Mouse (Mus musculus): ENCODE data around the gene Ccdc88b. TPM values are rescaled to one million over a fixed set of nuclear protein-coding genes. Genes with fewer than 3 reads are reported as not detected.

Ccdc88b gene
- polyA plus RNA-seq, 1 experiment from 2014 or later, result 0.42 TPM

- H3K4me1 ChIP-seq (replicated peaks; ENCODE audit: control insufficient read depth, insufficient read depth, low read length), result no peaks in the 10 kb centered on the region
- ATAC-seq (ENCODE audit: low FRiP score), result no peak
- WGBS, result 92% methylated on average over 14 of the region's 14 CpGs
- H3K4me3 ChIP-seq (ENCODE audit: low read depth, low read length), result no peak overlapping the region
- H3K36me3 ChIP-seq (ENCODE audit: control insufficient read depth, insufficient read depth, low read length), result no peaks in the 10 kb centered on the region
- H3K9me3 ChIP-seq (ENCODE audit: control insufficient read depth, low read length), result no peaks in the 10 kb centered on the region
- H3K27me3 ChIP-seq (ENCODE audit: control insufficient read depth, insufficient read depth, low read length), result no peaks in the 10 kb centered on the region
- no peak overlapping the region for H3K4me2 ChIP-seq (replicated peaks; ENCODE audit: low read depth, low read length)
- H3K9ac ChIP-seq (ENCODE audit: low read depth, low read length), result no peak overlapping the region
- H3K27ac ChIP-seq (ENCODE audit: low read depth, low read length), result no peak overlapping the region
- DNase-seq (ENCODE audit: low spot score), result no peak
These were observed 35.9 kb upstream of the Ccdc88b start for GRCm38 (mm10) chr19:6893731-6894451.

- DNase-seq (ENCODE audit: low spot score) (no peak), ATAC-seq (ENCODE audit: low FRiP score) (no peak)
- Histone ChIP-seq H3K4me3 (ENCODE audit: low read depth, low read length) (no peak overlapping the region), H3K4me2 (replicated peaks; ENCODE audit: low read depth, low read length) (no peak overlapping the region), H3K9me3 (ENCODE audit: control insufficient read depth, low read length) (no peaks in the 10 kb centered on the region), H3K27ac (ENCODE audit: low read depth, low read length) (no peak overlapping the region), H3K9ac (ENCODE audit: low read depth, low read length) (no peak overlapping the region), H3K4me1 (replicated peaks; ENCODE audit: control insufficient read depth, insufficient read depth, low read length) (no peaks in the 10 kb centered on the region), H3K36me3 (ENCODE audit: control insufficient read depth, insufficient read depth, low read length) (no peaks in the 10 kb centered on the region), H3K27me3 (ENCODE audit: control insufficient read depth, insufficient read depth, low read length) (no peaks in the 10 kb centered on the region)
- WGBS, result 70% methylated on average over 4 of the region's 4 CpGs
These were observed 34.5 kb upstream of the Ccdc88b start for GRCm38 (mm10) chr19:6892512-6892911.

- H3K9me3 ChIP-seq (ENCODE audit: control insufficient read depth, low read length), result 0 out of 2 replicates have a peak, but pooled peaks cover 3% of the 10 kb centered on the region
- ATAC-seq (ENCODE audit: low FRiP score), result no peak
- H3K27ac ChIP-seq (ENCODE audit: low read depth, low read length), result no peak overlapping the region
- no peak overlapping the region for H3K4me2 ChIP-seq (replicated peaks; ENCODE audit: low read depth, low read length)
- H3K4me3 ChIP-seq (ENCODE audit: low read depth, low read length), result no peak overlapping the region
- no peaks in the 10 kb centered on the region for H3K36me3 ChIP-seq (ENCODE audit: control insufficient read depth, insufficient read depth, low read length)
- 84% methylated on average over 4 of the region's 4 CpGs for WGBS
- no peaks in the 10 kb centered on the region for H3K27me3 ChIP-seq (ENCODE audit: control insufficient read depth, insufficient read depth, low read length)
- no peaks in the 10 kb centered on the region for H3K4me1 ChIP-seq (replicated peaks; ENCODE audit: control insufficient read depth, insufficient read depth, low read length)
- no peak for DNase-seq (ENCODE audit: low spot score)
- H3K9ac ChIP-seq (ENCODE audit: low read depth, low read length), result no peak overlapping the region
These were observed 20.0 kb upstream of the Ccdc88b start for GRCm38 (mm10) chr19:6877965-6878364.

- Histone ChIP-seq H3K27me3 (ENCODE audit: control insufficient read depth, insufficient read depth, low read length) (no peaks in the 10 kb centered on the region), H3K9me3 (ENCODE audit: control insufficient read depth, low read length) (0 out of 2 replicates have a peak, but pooled peaks cover 3% of the 10 kb centered on the region), H3K36me3 (ENCODE audit: control insufficient read depth, insufficient read depth, low read length) (no peaks in the 10 kb centered on the region), H3K9ac (ENCODE audit: low read depth, low read length) (no peak overlapping the region), H3K4me2 (replicated peaks; ENCODE audit: low read depth, low read length) (no peak overlapping the region), H3K4me1 (replicated peaks; ENCODE audit: control insufficient read depth, insufficient read depth, low read length) (no peaks in the 10 kb centered on the region), H3K27ac (ENCODE audit: low read depth, low read length) (no peak overlapping the region), H3K4me3 (ENCODE audit: low read depth, low read length) (no peak overlapping the region)
- ATAC-seq (ENCODE audit: low FRiP score) (no peak), DNase-seq (ENCODE audit: low spot score) (no peak)
These were observed 18.8 kb upstream of the Ccdc88b start for GRCm38 (mm10) chr19:6876799-6877198.

GRCm38 (mm10) chr19:6875834-6876233, 17.8 kb upstream of the Ccdc88b start:
- Histone ChIP-seq H3K27ac (ENCODE audit: low read depth, low read length) (no peak overlapping the region), H3K9me3 (ENCODE audit: control insufficient read depth, low read length) (0 out of 2 replicates have a peak, but pooled peaks cover 3% of the 10 kb centered on the region), H3K27me3 (ENCODE audit: control insufficient read depth, insufficient read depth, low read length) (no peaks in the 10 kb centered on the region), H3K9ac (ENCODE audit: low read depth, low read length) (no peak overlapping the region), H3K4me3 (ENCODE audit: low read depth, low read length) (no peak overlapping the region), H3K4me1 (replicated peaks; ENCODE audit: control insufficient read depth, insufficient read depth, low read length) (no peaks in the 10 kb centered on the region), H3K4me2 (replicated peaks; ENCODE audit: low read depth, low read length) (no peak overlapping the region), H3K36me3 (ENCODE audit: control insufficient read depth, insufficient read depth, low read length) (no peaks in the 10 kb centered on the region)
- WGBS, result 87% methylated on average over 6 of the region's 6 CpGs
- no peak for ATAC-seq (ENCODE audit: low FRiP score)
- no peak for DNase-seq (ENCODE audit: low spot score)

- Histone ChIP-seq H3K27ac (ENCODE audit: low read depth, low read length) (no peak overlapping the region), H3K4me1 (replicated peaks; ENCODE audit: control insufficient read depth, insufficient read depth, low read length) (no peaks in the 10 kb centered on the region), H3K9me3 (ENCODE audit: control insufficient read depth, low read length) (no peaks in the 10 kb centered on the region), H3K4me2 (replicated peaks; ENCODE audit: low read depth, low read length) (no peak overlapping the region), H3K4me3 (ENCODE audit: low read depth, low read length) (no peak overlapping the region), H3K36me3 (ENCODE audit: control insufficient read depth, insufficient read depth, low read length) (no peaks in the 10 kb centered on the region), H3K27me3 (ENCODE audit: control insufficient read depth, insufficient read depth, low read length) (no peaks in the 10 kb centered on the region), H3K9ac (ENCODE audit: low read depth, low read length) (no peak overlapping the region)
- DNase-seq (ENCODE audit: low spot score) (no peak), ATAC-seq (ENCODE audit: low FRiP score) (no peak)
- 89% methylated on average over 1 of the region's 1 CpGs for WGBS
These were observed 16.2 kb upstream of the Ccdc88b start for GRCm38 (mm10) chr19:6874257-6874656.

GRCm38 (mm10) chr19:6872701-6873100, 14.7 kb upstream of the Ccdc88b start:
- H3K27ac ChIP-seq (ENCODE audit: low read depth, low read length), result no peak overlapping the region
- H3K9ac ChIP-seq (ENCODE audit: low read depth, low read length), result no peak overlapping the region
- no peaks in the 10 kb centered on the region for H3K36me3 ChIP-seq (ENCODE audit: control insufficient read depth, insufficient read depth, low read length)
- H3K4me2 ChIP-seq (replicated peaks; ENCODE audit: low read depth, low read length), result no peak overlapping the region
- no peaks in the 10 kb centered on the region for H3K4me1 ChIP-seq (replicated peaks; ENCODE audit: control insufficient read depth, insufficient read depth, low read length)
- WGBS, result 78% methylated on average over 3 of the region's 3 CpGs
- H3K4me3 ChIP-seq (ENCODE audit: low read depth, low read length), result no peak overlapping the region
- no peak for ATAC-seq (ENCODE audit: low FRiP score)
- DNase-seq (ENCODE audit: low spot score), result no peak
- no peaks in the 10 kb centered on the region for H3K9me3 ChIP-seq (ENCODE audit: control insufficient read depth, low read length)
- no peaks in the 10 kb centered on the region for H3K27me3 ChIP-seq (ENCODE audit: control insufficient read depth, insufficient read depth, low read length)

GRCm38 (mm10) chr19:6871574-6872271, 13.7 kb upstream of the Ccdc88b start:
- Histone ChIP-seq H3K27me3 (ENCODE audit: control insufficient read depth, insufficient read depth, low read length) (no peaks in the 10 kb centered on the region), H3K36me3 (ENCODE audit: control insufficient read depth, insufficient read depth, low read length) (no peaks in the 10 kb centered on the region), H3K9ac (ENCODE audit: low read depth, low read length) (no peak overlapping the region), H3K9me3 (ENCODE audit: control insufficient read depth, low read length) (no peaks in the 10 kb centered on the region), H3K4me3 (ENCODE audit: low read depth, low read length) (no peak overlapping the region), H3K4me2 (replicated peaks; ENCODE audit: low read depth, low read length) (no peak overlapping the region), H3K27ac (ENCODE audit: low read depth, low read length) (no peak overlapping the region), H3K4me1 (replicated peaks; ENCODE audit: control insufficient read depth, insufficient read depth, low read length) (no peaks in the 10 kb centered on the region)
- 59% methylated on average over 5 of the region's 5 CpGs for WGBS
- ATAC-seq (ENCODE audit: low FRiP score) (no peak), DNase-seq (ENCODE audit: low spot score) (peak; percentile 25)

- Histone ChIP-seq H3K4me2 (replicated peaks; ENCODE audit: low read depth, low read length) (no peak overlapping the region), H3K4me3 (ENCODE audit: low read depth, low read length) (no peak overlapping the region), H3K27ac (ENCODE audit: low read depth, low read length) (no peak overlapping the region), H3K9ac (ENCODE audit: low read depth, low read length) (no peak overlapping the region), H3K36me3 (ENCODE audit: control insufficient read depth, insufficient read depth, low read length) (no peaks in the 10 kb centered on the region), H3K27me3 (ENCODE audit: control insufficient read depth, insufficient read depth, low read length) (no peaks in the 10 kb centered on the region), H3K4me1 (replicated peaks; ENCODE audit: control insufficient read depth, insufficient read depth, low read length) (no peaks in the 10 kb centered on the region), H3K9me3 (ENCODE audit: control insufficient read depth, low read length) (no peaks in the 10 kb centered on the region)
- 9% methylated on average over 5 of the region's 5 CpGs for WGBS
- DNase-seq (ENCODE audit: low spot score) (no peak), ATAC-seq (ENCODE audit: low FRiP score) (no peak)
These were observed 11.3 kb upstream of the Ccdc88b start for GRCm38 (mm10) chr19:6869355-6869754.
